Mouse (Mus musculus): ENCODE results near the gene Hdac4. TPM values are rescaled to one million over a fixed set of nuclear protein-coding genes. Genes with fewer than 3 reads are reported as not detected.

The Hdac4 gene
- 64.2 and 67.5 TPM in 2 replicates for polyA plus RNA-seq (2012; rRNA removed)

GRCm38 (mm10) chr1:92195360-92196149 lies at the start of gene Hdac4:
TSS of gene Hdac4 (minus strand) at chr1:92195699.

All from ovary, adult 2 months (tissue).